Mouse (Mus musculus): ENCODE results near the gene Olfr198.
"Not testable (repeated sequence)": the region's sequence is repeated elsewhere in the genome, so short reads cannot be mapped to it uniquely, and the experiment has no call there.

The Olfr198 gene

DNA sequence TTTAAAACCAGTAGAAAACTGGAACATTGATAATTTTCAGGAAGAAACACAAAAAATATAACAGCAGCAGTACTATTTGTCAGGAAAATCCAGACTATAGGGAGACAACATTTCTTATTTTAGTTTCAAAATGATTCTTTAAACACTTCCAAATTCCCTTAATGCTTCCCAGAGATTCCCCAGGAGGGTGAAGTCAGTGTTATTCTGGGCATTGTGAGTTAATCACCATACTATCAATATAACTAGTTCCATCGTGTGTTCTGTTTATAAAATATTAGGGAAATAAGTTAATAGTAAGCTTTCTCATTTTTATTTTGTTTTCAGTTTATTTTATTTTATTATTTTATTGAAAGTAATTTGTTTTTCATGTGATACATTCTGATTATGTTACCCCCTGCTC, at the start of gene Olfr198:
Olfr198 (minus strand) TSS at position 101 of the 400 bp plus-strand sequence.
- not testable (repeated sequence) for DNase-seq

DNA sequence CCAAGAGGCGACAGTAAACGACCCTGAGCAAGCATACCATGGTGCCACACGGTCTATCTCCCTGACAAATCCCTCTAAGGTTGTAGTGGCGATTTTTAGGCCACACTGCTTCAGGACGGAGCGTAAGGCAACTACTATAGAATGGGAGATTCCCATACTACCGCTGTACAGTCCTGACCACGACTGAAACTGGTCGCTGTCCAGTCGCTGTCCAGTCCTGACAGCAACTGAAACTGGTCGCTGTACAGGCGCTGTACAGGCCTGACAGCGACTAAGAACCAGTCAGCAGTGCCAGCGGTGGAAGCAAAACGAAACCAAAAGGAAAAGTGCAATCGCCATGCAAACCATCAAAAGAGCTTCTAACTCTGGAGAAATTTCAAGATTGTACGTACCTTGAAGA, 46.4 kb upstream of the Olfr198 start:
- no peak for DNase-seq

DNA sequence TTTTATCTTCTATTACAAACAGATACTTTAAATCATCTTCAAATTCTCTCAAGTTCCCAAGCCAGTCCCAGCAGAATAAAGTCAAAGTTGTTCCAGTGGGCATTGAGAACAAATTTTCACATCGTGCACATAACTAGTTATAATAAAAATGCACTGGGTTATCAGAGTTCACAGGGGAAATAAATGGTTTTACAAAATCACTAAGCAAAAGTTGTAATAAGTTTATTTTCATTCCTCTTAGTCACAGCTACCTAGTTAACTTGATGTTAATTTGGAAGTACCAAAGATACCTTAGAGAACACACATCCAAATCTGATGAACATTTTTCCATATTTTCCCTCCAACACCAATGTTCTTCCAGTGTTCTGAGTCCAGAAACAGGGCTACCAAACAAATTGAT, 16.3 kb upstream of the Olfr198 start, which contains the start of gene Olfr199:
Olfr199 (minus strand) TSS at position 101 of the 400 bp plus-strand sequence.
- DNase-seq, result not testable (repeated sequence)

DNA sequence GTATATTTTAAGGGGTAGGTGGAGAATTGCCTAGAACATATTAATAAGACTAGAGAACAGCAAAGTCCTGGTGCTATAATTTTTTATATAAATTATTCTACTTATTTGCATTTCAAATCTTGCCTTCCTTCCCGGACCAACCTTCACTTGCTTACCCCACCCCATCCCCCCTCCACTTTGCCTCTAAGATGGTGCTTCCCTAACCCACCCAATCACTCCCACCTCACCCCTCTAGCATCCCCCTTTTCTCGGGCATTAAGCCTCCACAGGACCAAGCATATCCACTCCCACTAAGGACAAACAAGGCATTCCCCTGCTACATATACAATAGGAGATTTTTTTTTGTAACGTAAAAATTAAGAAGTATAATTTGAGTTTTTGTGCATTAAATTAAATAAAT, 14.5 kb upstream of the Olfr198 start:
- DNase-seq, result not testable (repeated sequence)

DNA sequence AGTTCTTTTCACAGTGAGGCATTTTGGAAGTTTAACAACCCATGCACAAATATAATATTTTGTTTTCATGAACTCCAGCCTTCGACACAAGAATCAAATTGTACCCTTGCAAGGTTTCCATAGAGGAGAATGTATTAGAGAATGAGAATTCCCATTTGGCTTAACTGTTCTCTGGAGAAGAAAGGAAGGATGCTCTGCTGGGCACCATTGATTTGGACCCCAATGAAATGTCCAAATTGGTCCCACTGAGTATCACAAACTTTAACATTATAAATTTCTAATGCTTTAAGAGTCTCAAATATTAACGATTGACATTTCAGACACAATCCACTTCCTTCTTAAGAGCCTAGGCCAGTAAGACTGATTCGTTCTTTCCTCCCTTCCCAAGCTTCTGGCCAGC, 33.0 kb downstream of the Olfr198 start, which contains the start of gene Olfr196:
Olfr196 (minus strand) TSS at position 101 of the 400 bp plus-strand sequence.
- DNase-seq, result no peak

DNA sequence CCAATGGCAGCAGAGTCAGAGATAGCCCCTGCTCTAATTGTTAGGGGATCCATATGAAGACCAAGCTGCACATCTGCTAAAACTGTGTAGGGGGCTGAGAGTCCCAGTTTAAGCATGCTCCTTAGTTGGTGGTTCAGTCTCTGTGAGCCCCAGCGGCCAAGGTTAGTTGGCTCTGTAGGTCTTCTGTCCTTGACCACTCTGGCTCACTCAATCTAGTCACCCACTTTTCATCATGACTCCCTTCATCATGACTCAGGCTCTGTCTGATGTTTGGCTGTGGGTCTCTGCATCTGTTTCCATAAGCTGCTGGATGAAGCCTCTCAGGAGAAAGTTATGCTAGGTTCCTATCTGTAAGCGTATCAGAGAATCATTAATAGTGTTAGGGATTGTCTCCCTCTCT, 51.3 kb downstream of the Olfr198 start:
- no peak for DNase-seq
